Mouse (Mus musculus): ENCODE measurements around the gene Cwc25.

GRCm38 (mm10) chr11:97745331-97745721 lies 21.0 kb downstream of the Cwc25 start:
- TF ChIP-seq CTCF (IDR thresholded peaks at IDR 0.05; ENCODE audit: control insufficient read depth, insufficient read depth, low read length) (no peak), POLR2A (IDR thresholded peaks at IDR 0.05; ENCODE audit: borderline replicate concordance, control insufficient read depth, low read depth, low read length) (no peak)
